In the genomic region with DNA sequence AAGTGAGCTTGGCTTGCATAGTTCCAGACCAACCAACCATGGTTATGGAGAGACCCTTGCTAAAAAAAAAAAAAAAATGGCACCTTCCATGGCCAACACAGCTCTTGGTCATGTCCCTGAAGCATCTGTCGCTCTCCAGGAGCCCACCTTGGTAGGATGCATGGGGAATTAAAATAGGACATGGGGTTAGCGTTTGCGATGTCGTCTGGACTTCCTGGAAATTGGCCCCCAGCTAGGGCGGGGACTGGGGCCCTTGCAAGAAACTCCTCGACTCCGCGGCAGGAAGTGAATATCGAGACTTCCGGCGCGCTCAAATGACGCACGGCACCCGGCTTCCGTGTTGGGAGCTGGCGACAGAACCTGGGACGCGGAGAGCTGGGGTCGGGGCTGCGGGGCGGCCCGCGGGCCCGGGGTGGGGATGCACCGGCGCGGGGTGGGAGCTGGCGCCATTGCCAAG, we compare ENCODE assay signal across 8 mouse cellular contexts. TPM values are rescaled to one million over a fixed set of nuclear protein-coding genes. Genes with fewer than 3 reads are reported as not detected.
DNase-seq lines count a peak whose midpoint lies in the region; ATAC-seq lines count a peak whose summit lies in the region.

A gene (plus strand): TSS at position 290 of the 457 bp plus-strand sequence.

- H3K36me3 ChIP-seq in intestine, embryonic 14.5 days (ENCODE audit: control insufficient read depth, insufficient read depth, low read length): peaks cover 8% of the 10 kb centered on the region; the same call in 1 of the 2 replicates

- WGBS in intestine, embryonic 14.5 days: under 1% methylated on average over 29 of the region's 29 CpGs

- peak within 1 kb of the TSS; percentile 68 for H3K9ac ChIP-seq in intestine, embryonic 14.5 days (ENCODE audit: low read length)

- intact Hi-C loops in left cerebral cortex, postnatal 14 days (cut with DNase I): no loop called here

- H3K27ac ChIP-seq in intestine, embryonic 14.5 days (ENCODE audit: low read depth): peak within 1 kb of the TSS; percentile 66

- no peaks in the 10 kb centered on the region for H3K27me3 ChIP-seq in intestine, embryonic 14.5 days (replicated peaks; ENCODE audit: control insufficient read depth, insufficient read depth, low read length)

- peak; percentile 80 for ATAC-seq in intestine, embryonic 14.5 days (replicated peaks; ENCODE audit: low FRiP score, low TSS enrichment, low read depth)

- peak within 1 kb of the TSS; percentile 99 for H3K4me2 ChIP-seq in intestine, embryonic 14.5 days (ENCODE audit: low read length)

- DNase-seq in adrenal gland, adult (ENCODE audit: inconsistent age in 2 of 2, low spot score in 1 of 2): peak; percentile 94 to 98
- peak; percentile 95 for DNase-seq in embryo, embryonic 10.5 days (ENCODE audit: low spot score)
- DNase-seq in gastrocnemius, postnatal 25 days: peak; percentile 91
- peak; percentile 100 for DNase-seq in intestine, embryonic 14.5 days (ENCODE audit: low spot score)
- DNase-seq in left cerebral cortex, postnatal 14 days (ENCODE audit: low spot score in 2 of 2): peak; percentile 93 to 97
- peak; percentile 91 for DNase-seq in mesoderm, embryonic 11.5 days (ENCODE audit: low read depth, low spot score)
- DNase-seq in right cerebral cortex, postnatal 36 days (ENCODE audit: low spot score in 2 of 2): peak; percentile 90 to 91
- DNase-seq in yolk sac, embryonic 10.5 days (ENCODE audit: low spot score): peak; percentile 95

- peak within 1 kb of the TSS; percentile 90 for H3K4me3 ChIP-seq in intestine, embryonic 14.5 days (ENCODE audit: low read depth, low read length)

- peaks cover 10% of the 10 kb centered on the region; the same call in 1 of the 2 replicates for H3K4me1 ChIP-seq in intestine, embryonic 14.5 days (replicated peaks; ENCODE audit: control insufficient read depth, insufficient read depth, low read length)

- no peaks in the 10 kb centered on the region for H3K9me3 ChIP-seq in intestine, embryonic 14.5 days (ENCODE audit: control insufficient read depth, low read length)

RNA-seq across cellular contexts. Expression of the gene that starts here (rescaled TPM):
- 10 to 100 TPM; 31.1 to 31.8 TPM for total RNA-seq in gastrocnemius, postnatal 25 days (2021)
- polyA plus RNA-seq in intestine, embryonic 14.5 days (2014; fragmentation: Nextera tagmentation; extraction: Ambion mirVana): 37.1 and 39.3 TPM in 2 replicates
- total RNA-seq in left cerebral cortex, postnatal 14 days (2021): 10 to 100 TPM; 87.6 to 90.0 TPM

Comparison
In these comparisons a context has a peak if more than half of its experiments do, and no peak if none do; other contexts are left out.
1. Peak in every context shown above with its lines: DNase-seq, ATAC-seq, H3K4me3 ChIP-seq and H3K27ac ChIP-seq.